Mouse (Mus musculus): ENCODE data around the gene Zdhhc22. TPM values are rescaled to one million over a fixed set of nuclear protein-coding genes. Genes with fewer than 3 reads are reported as not detected.

Gene Zdhhc22
- polyA plus RNA-seq, 1 experiment, result not detected

GRCm38 (mm10) chr12:86984194-86984555 lies 6.1 kb downstream of the Zdhhc22 start:
- Histone ChIP-seq H3K4me3 (ENCODE audit: control insufficient read depth, low read depth, low read length) (no peak overlapping the region), H3K36me3 (ENCODE audit: control insufficient read depth, insufficient read depth, low read length) (no peaks in the 10 kb centered on the region), H3K27me3 (ENCODE audit: control insufficient read depth, insufficient read depth, low read length) (no peaks in the 10 kb centered on the region), H3K4me1 (ENCODE audit: control insufficient read depth, insufficient read depth, low read length) (peaks cover 3% of the 10 kb centered on the region; the same call in 1 of the 2 replicates), H3K27ac (ENCODE audit: control insufficient read depth, insufficient read depth, low read depth, low read length) (no peak overlapping the region)
- no peak for TF ChIP-seq POLR2A (IDR thresholded peaks at IDR 0.05; ENCODE audit: control insufficient read depth, low read depth, low read length)
- no peak for TF ChIP-seq CTCF (IDR thresholded peaks at IDR 0.05; ENCODE audit: control insufficient read depth, insufficient read depth, insufficient replicate concordance, low read depth, low read length)

- Histone ChIP-seq H3K27me3 (ENCODE audit: control insufficient read depth, insufficient read depth, low read length) (no peaks in the 10 kb centered on the region), H3K4me1 (ENCODE audit: control insufficient read depth, insufficient read depth, low read length) (peaks cover 3% of the 10 kb centered on the region; the same call in 1 of the 2 replicates), H3K4me3 (ENCODE audit: control insufficient read depth, low read depth, low read length) (no peak overlapping the region), H3K27ac (ENCODE audit: control insufficient read depth, insufficient read depth, low read depth, low read length) (no peak overlapping the region), H3K36me3 (ENCODE audit: control insufficient read depth, insufficient read depth, low read length) (no peaks in the 10 kb centered on the region)
- no peak for TF ChIP-seq POLR2A (IDR thresholded peaks at IDR 0.05; ENCODE audit: control insufficient read depth, low read depth, low read length)
Measured at GRCm38 (mm10) chr12:86983470-86984193, 6.6 kb downstream of the Zdhhc22 start.

GRCm38 (mm10) chr12:86981180-86981579 lies 9.1 kb downstream of the Zdhhc22 start:
- Histone ChIP-seq H3K27ac (ENCODE audit: control insufficient read depth, insufficient read depth, low read depth, low read length) (no peak overlapping the region), H3K36me3 (ENCODE audit: control insufficient read depth, insufficient read depth, low read length) (no peaks in the 10 kb centered on the region), H3K4me1 (ENCODE audit: control insufficient read depth, insufficient read depth, low read length) (peaks cover 8% of the 10 kb centered on the region), H3K4me3 (ENCODE audit: control insufficient read depth, low read depth, low read length) (no peak overlapping the region), H3K27me3 (ENCODE audit: control insufficient read depth, insufficient read depth, low read length) (no peaks in the 10 kb centered on the region; the same call in 1 of the 2 replicates)
- TF ChIP-seq CTCF (IDR thresholded peaks at IDR 0.05; ENCODE audit: control insufficient read depth, insufficient read depth, insufficient replicate concordance, low read depth, low read length) (peak; percentile 63; the same call in 1 of the 2 replicates), POLR2A (IDR thresholded peaks at IDR 0.05; ENCODE audit: control insufficient read depth, low read depth, low read length) (no peak)

GRCm38 (mm10) chr12:86977833-86978232 lies 12.4 kb downstream of the Zdhhc22 start:
- Histone ChIP-seq H3K36me3 (ENCODE audit: control insufficient read depth, insufficient read depth, low read length) (no peaks in the 10 kb centered on the region), H3K4me3 (ENCODE audit: control insufficient read depth, low read depth, low read length) (peak overlapping the region; percentile 53), H3K27me3 (ENCODE audit: control insufficient read depth, insufficient read depth, low read length) (no peaks in the 10 kb centered on the region; the same call in 1 of the 2 replicates), H3K27ac (ENCODE audit: control insufficient read depth, insufficient read depth, low read depth, low read length) (no peak overlapping the region), H3K4me1 (ENCODE audit: control insufficient read depth, insufficient read depth, low read length) (peaks cover 16% of the 10 kb centered on the region)
- TF ChIP-seq POLR2A (IDR thresholded peaks at IDR 0.05; ENCODE audit: control insufficient read depth, low read depth, low read length), result peak; percentile 48; the same call in 1 of the 2 replicates
- no peak for TF ChIP-seq CTCF (IDR thresholded peaks at IDR 0.05; ENCODE audit: control insufficient read depth, insufficient read depth, insufficient replicate concordance, low read depth, low read length)

GRCm38 (mm10) chr12:86976511-86977168 lies 13.6 kb downstream of the Zdhhc22 start:
- Histone ChIP-seq H3K36me3 (ENCODE audit: control insufficient read depth, insufficient read depth, low read length) (no peaks in the 10 kb centered on the region), H3K27ac (ENCODE audit: control insufficient read depth, insufficient read depth, low read depth, low read length) (no peak overlapping the region), H3K27me3 (ENCODE audit: control insufficient read depth, insufficient read depth, low read length) (no peaks in the 10 kb centered on the region; the same call in 1 of the 2 replicates), H3K4me1 (ENCODE audit: control insufficient read depth, insufficient read depth, low read length) (peaks cover 16% of the 10 kb centered on the region), H3K4me3 (ENCODE audit: control insufficient read depth, low read depth, low read length) (no peak overlapping the region)
- no peak for TF ChIP-seq POLR2A (IDR thresholded peaks at IDR 0.05; ENCODE audit: control insufficient read depth, low read depth, low read length)
- TF ChIP-seq CTCF (IDR thresholded peaks at IDR 0.05; ENCODE audit: control insufficient read depth, insufficient read depth, insufficient replicate concordance, low read depth, low read length), result no peak

GRCm38 (mm10) chr12:86975761-86976160 lies 14.5 kb downstream of the Zdhhc22 start:
- no peak overlapping the region for H3K4me3 ChIP-seq (ENCODE audit: control insufficient read depth, low read depth, low read length)
- peaks cover 16% of the 10 kb centered on the region for H3K4me1 ChIP-seq (ENCODE audit: control insufficient read depth, insufficient read depth, low read length)
- H3K27me3 ChIP-seq (ENCODE audit: control insufficient read depth, insufficient read depth, low read length), result no peaks in the 10 kb centered on the region; the same call in 1 of the 2 replicates
- no peaks in the 10 kb centered on the region for H3K36me3 ChIP-seq (ENCODE audit: control insufficient read depth, insufficient read depth, low read length)
- no peak for TF ChIP-seq POLR2A (IDR thresholded peaks at IDR 0.05; ENCODE audit: control insufficient read depth, low read depth, low read length)
- TF ChIP-seq CTCF (IDR thresholded peaks at IDR 0.05; ENCODE audit: control insufficient read depth, insufficient read depth, insufficient replicate concordance, low read depth, low read length), result no peak
- H3K27ac ChIP-seq (ENCODE audit: control insufficient read depth, insufficient read depth, low read depth, low read length), result no peak overlapping the region
